Mouse (Mus musculus) kidney, postnatal 0 days (tissue): Measurements from ENCODE around the gene Rps29. TPM values are rescaled to one million over a fixed set of nuclear protein-coding genes. Genes with fewer than 3 reads are reported as not detected.
A peak's percentile ranks its signal among the peaks of the same experiment; 100 is the strongest.
"Not testable (repeated sequence)": the region's sequence is repeated elsewhere in the genome, so short reads cannot be mapped to it uniquely, and the experiment has no call there.

Source experiments
- ATAC-seq: fragments of 200-750 bp; cut with Nextera tagmentation; replicated peaks from 2 replicates; pipeline ENCODE4 v1.8.0; 2017; ENCODE audit warnings: low read depth, moderate number of reproducible peaks, moderate TSS enrichment, moderate library complexity; ENCODE audit not compliant: low FRiP score
- DNase-seq: peaks from one replicate; pipeline ENCODE4 v3.0.0-alpha.2; 2016; ENCODE audit warnings: low spot score
- H3K27ac ChIP-seq: fragments of 300-500 bp; sonication (generic); 2 replicates; pipeline ENCODE4 v1.5.1; 2014; ENCODE audit warnings: mild to moderate bottlenecking
- H3K27me3 ChIP-seq: fragments of 300-500 bp; sonication (generic); 2 replicates; pipeline ENCODE4 v1.6.1; 2014; ENCODE audit warnings: low read length, mixed read lengths; ENCODE audit not compliant: insufficient read depth
- H3K36me3 ChIP-seq: fragments of 300-500 bp; sonication (generic); 2 replicates; pipeline ENCODE4 v1.6.1; 2014; ENCODE audit warnings: low read length, mixed read lengths; ENCODE audit not compliant: insufficient read depth
- H3K4me1 ChIP-seq: fragments of 300-500 bp; sonication (generic); replicated peaks from 2 replicates; pipeline ENCODE4 v1.6.1; 2014; ENCODE audit warnings: antibody characterized with exemption, low read length, mixed read lengths; ENCODE audit not compliant: insufficient read depth
- H3K4me2 ChIP-seq: fragments of 300-500 bp; sonication (generic); 2 replicates; pipeline ENCODE4 v1.6.1; 2014; ENCODE audit warnings: mild to moderate bottlenecking, low read length, moderate library complexity, mixed read lengths
- H3K4me3 ChIP-seq: fragments of 300-500 bp; sonication (generic); replicated peaks from 2 replicates; pipeline ENCODE4 v1.5.1; 2014; ENCODE audit warnings: low read depth, low read length
- H3K9ac ChIP-seq: fragments of 300-500 bp; sonication (generic); 2 replicates; pipeline ENCODE4 v1.6.1; 2014; ENCODE audit warnings: low read depth, low read length
- H3K9me3 ChIP-seq: fragments of 300-500 bp; sonication (generic); replicated peaks from 2 replicates; pipeline ENCODE4 v1.6.1; 2016; ENCODE audit warnings: low read length, inconsistent platforms, mixed read lengths
- CTCF ChIP-seq: IDR thresholded peaks from 2 replicates; pipeline ENCODE4 v1.5.1; 2016; ENCODE audit warnings: antibody characterized with exemption, low read depth, mild to moderate bottlenecking, moderate library complexity
- WGBS: fragments of 180-500 bp; shearing (Covaris S2); extraction: QIAGEN DNeasy Blood & Tissue Kit; methylation state at CpG from one replicate; pipeline ENCODE4 v1.1.7; 2014; 5-methylcytosine and 5-hydroxymethylcytosine counted together
- polyA plus RNA-seq: library from polyadenylated mRNA; unstranded; fragments of >200 nt; fragmentation: Nextera tagmentation; extraction: Ambion mirVana; gene quantifications from 2 replicates; pipeline ENCODE4 v1.2.1, GENCODE M21; 2015

The Rps29 gene
- 2,047 and 2,435 TPM in 2 replicates for polyA plus RNA-seq

GRCm38 (mm10) chr12:69158765-69159577 is at the start of gene Rps29:
Gene Rps29 (minus strand): TSS chr12:69159186.
- peak within 1 kb of the TSS; percentile 87 for H3K9ac ChIP-seq
- H3K27me3 ChIP-seq, H3K9me3 ChIP-seq, H3K4me1 ChIP-seq: not testable (repeated sequence)
- peak within 1 kb of the TSS; percentile 97 for H3K27ac ChIP-seq
- peak within 1 kb of the TSS; percentile 54 for H3K4me2 ChIP-seq
- peaks cover 12% of the 10 kb centered on the region for H3K36me3 ChIP-seq
- ATAC-seq (peak; percentile 99), DNase-seq (peak; percentile 99)
- peak within 1 kb of the TSS; percentile 72 for H3K4me3 ChIP-seq
- WGBS, result under 1% methylated on average over 54 of the region's 68 CpGs

GRCm38 (mm10) chr12:69208520-69208919 is 49.5 kb upstream of the Rps29 start:
- Histone ChIP-seq H3K4me3 (no peak overlapping the region), H3K27me3 (no peaks in the 10 kb centered on the region), H3K36me3 (peaks cover 19% of the 10 kb centered on the region; the same call in 1 of the 2 replicates), H3K4me2 (no peak overlapping the region), H3K4me1 (no peaks in the 10 kb centered on the region), H3K27ac (no peak overlapping the region), H3K9me3 (no peaks in the 10 kb centered on the region), H3K9ac (no peak overlapping the region)
- ATAC-seq (no peak), DNase-seq (no peak)
- WGBS, result 96% methylated on average over 2 of the region's 2 CpGs
- peak; percentile 50 for TF ChIP-seq CTCF

- H3K36me3 ChIP-seq, result 0 out of 2 replicates have a peak, but pooled peaks cover 15% of the 10 kb centered on the region
- 95% methylated on average over 7 of the region's 7 CpGs for WGBS
- H3K9me3 ChIP-seq, result no peaks in the 10 kb centered on the region
- ATAC-seq (no peak), DNase-seq (no peak)
- H3K27me3 ChIP-seq, result no peaks in the 10 kb centered on the region
- no peak for TF ChIP-seq CTCF
- no peak overlapping the region for H3K27ac ChIP-seq
- H3K4me2 ChIP-seq, result no peak overlapping the region
- no peak overlapping the region for H3K4me3 ChIP-seq
- H3K4me1 ChIP-seq, result no peaks in the 10 kb centered on the region
- no peak overlapping the region for H3K9ac ChIP-seq
These were observed 48.9 kb upstream of the Rps29 start for GRCm38 (mm10) chr12:69207926-69208325.

DNA sequence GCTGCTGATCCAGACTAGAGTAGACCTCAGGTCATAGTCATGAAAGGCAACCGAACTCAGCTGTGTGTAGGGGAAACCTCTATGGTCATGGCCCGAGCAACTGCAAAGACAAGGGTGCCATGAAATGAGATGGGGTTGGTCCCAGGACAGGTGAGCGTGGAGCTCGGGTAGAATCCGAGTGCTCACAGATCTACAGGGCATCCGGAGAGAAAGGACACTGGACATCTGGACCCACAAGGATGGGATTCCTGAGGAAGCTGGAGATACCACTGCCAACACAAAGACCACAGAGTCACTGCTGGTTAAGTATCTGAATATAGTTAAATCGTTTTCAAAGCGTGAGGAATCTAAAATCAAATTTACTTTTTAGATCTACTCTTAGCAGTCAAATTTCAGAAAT is 48.4 kb upstream of the Rps29 start:
- H3K4me3 ChIP-seq, result no peak overlapping the region
- no peaks in the 10 kb centered on the region for H3K27me3 ChIP-seq
- ATAC-seq (no peak), DNase-seq (no peak)
- no peak overlapping the region for H3K4me2 ChIP-seq
- no peak overlapping the region for H3K27ac ChIP-seq
- 89% methylated on average over 8 of the region's 8 CpGs for WGBS
- H3K4me1 ChIP-seq, result no peaks in the 10 kb centered on the region
- no peak for TF ChIP-seq CTCF
- peaks cover 15% of the 10 kb centered on the region; the same call in 1 of the 2 replicates for H3K36me3 ChIP-seq
- no peaks in the 10 kb centered on the region for H3K9me3 ChIP-seq
- no peak overlapping the region for H3K9ac ChIP-seq

DNA sequence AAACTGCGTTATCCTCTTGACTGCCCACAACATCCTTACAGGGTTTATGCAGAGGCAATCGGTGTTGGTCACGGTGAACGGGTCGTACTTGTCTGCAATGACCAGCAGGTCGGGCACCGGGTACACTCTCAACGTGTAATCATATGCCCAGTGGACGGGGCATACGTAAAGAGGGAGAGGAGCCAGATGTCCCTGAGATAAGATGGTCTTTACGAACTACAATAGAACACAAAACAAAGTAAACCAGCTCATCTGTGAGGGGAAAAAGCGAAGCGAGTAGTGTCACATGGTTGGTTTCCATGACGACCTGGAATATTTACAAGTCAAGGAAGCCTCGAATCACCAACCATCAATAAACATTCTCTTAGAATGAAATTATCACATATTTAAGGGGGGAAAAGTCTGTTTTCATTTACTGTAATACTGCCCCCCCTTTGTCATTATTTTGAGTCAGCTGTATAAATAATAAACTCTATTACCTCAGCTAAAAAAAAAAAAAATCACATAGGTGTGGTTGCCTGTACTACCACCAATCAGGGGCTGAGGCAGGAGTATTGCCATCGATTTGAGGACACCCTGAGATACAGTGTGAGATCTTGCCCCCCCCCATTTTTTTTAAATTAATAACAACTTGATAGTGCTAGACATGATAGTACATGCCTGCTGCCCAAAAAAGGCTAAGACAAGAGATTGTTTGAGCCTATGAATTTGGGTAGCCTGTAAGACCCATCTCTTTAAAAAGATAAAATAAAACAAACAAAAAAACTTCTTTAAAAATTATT is 45.3 kb upstream of the Rps29 start, which contains the start of gene Gm49384:
Gene Gm49384 (minus strand): TSS at position 216 of the 782 bp plus-strand sequence.
- H3K36me3 ChIP-seq, result peaks cover 18% of the 10 kb centered on the region; the same call in 1 of the 2 replicates

DNA sequence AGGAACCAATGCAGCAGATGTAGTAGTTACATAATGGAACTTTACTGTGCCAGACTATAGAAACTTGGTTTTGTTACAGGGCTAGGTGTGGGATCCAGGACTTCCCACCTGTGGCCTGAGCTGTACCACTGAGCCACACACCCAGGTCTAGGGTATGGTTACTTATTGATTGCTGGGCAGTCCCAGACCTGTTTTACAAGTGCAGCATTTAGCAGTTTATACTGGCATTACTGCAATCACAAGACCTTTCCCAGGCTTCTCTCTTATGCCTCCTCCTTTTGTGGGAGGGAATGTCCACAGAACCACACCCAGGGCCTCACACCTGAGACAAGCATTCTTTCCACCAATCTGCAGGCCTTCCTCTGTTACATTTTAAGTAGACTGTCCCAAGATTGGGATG is 40.0 kb upstream of the Rps29 start:
- H3K36me3 ChIP-seq, result peaks cover 10% of the 10 kb centered on the region; the same call in 1 of the 2 replicates
- no peak overlapping the region for H3K4me2 ChIP-seq
- no peaks in the 10 kb centered on the region for H3K9me3 ChIP-seq
- H3K9ac ChIP-seq, result no peak overlapping the region
- no peak for TF ChIP-seq CTCF
- no peak overlapping the region for H3K27ac ChIP-seq
- H3K4me3 ChIP-seq, result no peak overlapping the region
- H3K4me1 ChIP-seq, result peaks cover 8% of the 10 kb centered on the region
- ATAC-seq, result no peak
- H3K27me3 ChIP-seq, result no peaks in the 10 kb centered on the region
- DNase-seq, result no peak

More for the DNA sequence above, 45.3 kb upstream of the Rps29 start, which contains the start of gene Gm49384:
- 82% methylated on average over 16 of the region's 16 CpGs for WGBS
- TF ChIP-seq CTCF, result no peak
- H3K4me2 ChIP-seq, result no peak within 1 kb of the TSS
- no peaks in the 10 kb centered on the region for H3K9me3 ChIP-seq
- H3K9ac ChIP-seq, result no peak within 1 kb of the TSS
- ATAC-seq (no peak), DNase-seq (no peak)
- H3K27me3 ChIP-seq, result no peaks in the 10 kb centered on the region
- H3K27ac ChIP-seq, result no peak within 1 kb of the TSS
- no peak within 1 kb of the TSS for H3K4me3 ChIP-seq
- H3K4me1 ChIP-seq, result no peaks in the 10 kb centered on the region
